Mouse (Mus musculus) cerebellum, adult 2 months (tissue): ENCODE results near the gene Ankrd11.

Source experiments
- CTCF ChIP-seq: fragments of 200-500 bp; IDR thresholded peaks from 2 replicates; pipeline ENCODE4 v1.5.1; 2011; ENCODE audit warnings: low read depth, mild to moderate bottlenecking, control low read depth, low read length, moderate library complexity, borderline replicate concordance; ENCODE audit not compliant: insufficient read depth
- POLR2A ChIP-seq: fragments of 200-500 bp; IDR thresholded peaks from 2 replicates; pipeline ENCODE4 v1.6.1; 2011; ENCODE audit warnings: low read length, control low read depth, borderline replicate concordance; ENCODE audit not compliant: insufficient read depth

- TF ChIP-seq CTCF: no peak
- no peak for TF ChIP-seq POLR2A
Measured at GRCm38 (mm10) chr8:123083610-123084009, 41.5 kb upstream of the Ankrd11 start.
